Comparison of ENCODE assay signal across 7 mouse cellular contexts in the genomic region with DNA sequence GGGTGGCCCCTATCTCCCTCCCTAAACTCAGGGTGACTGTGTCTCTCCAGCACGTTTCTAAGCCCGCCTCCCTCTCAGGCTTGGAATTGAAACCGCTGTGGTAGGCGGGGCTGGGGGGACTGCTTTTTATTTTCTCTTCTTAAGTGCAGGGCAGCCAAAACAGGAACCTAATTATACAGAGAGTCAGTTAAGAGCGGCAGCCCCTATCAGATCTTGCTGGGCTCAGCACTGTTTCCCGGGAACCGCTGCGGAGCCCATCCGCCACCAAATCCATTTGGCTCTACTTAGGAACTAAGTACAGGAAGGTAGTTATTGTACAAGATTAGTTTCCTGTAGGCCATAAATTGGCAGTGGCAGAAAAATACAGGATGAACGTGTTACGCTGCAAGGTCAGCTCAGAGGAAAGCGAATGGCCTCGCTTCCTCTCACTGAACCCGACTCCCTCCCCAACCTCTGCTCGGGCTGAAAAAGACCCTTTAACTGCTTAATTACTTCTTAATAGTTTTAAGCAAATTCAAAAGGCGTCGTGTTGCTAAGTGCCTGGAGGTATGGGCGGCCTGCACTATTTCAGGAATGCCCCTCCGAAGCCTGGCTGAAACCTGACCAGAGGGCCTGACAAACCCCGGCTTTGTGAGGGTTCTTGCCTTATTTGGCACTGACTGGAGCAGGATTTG.
DNase-seq lines count a peak whose midpoint lies in the region; ATAC-seq and TF ChIP-seq lines count a peak whose summit lies in the region.

No protein-coding gene starts in this region.

- H3K9me3 ChIP-seq in CH12.LX (replicated peaks; ENCODE audit: low read length) = no peaks in the 10 kb centered on the region

- in situ Hi-C loops in CH12.LX (cut with MboI; ENCODE audit: low pct_ligation_motif_present, low pct_unique_long_range_greater_than_20kb, low sequenced_read_pairs) = loop anchor here (10.0 kb wide), 1 partner anchor 200 kb away; no protein-coding TSS in a partner anchor

- no peaks in the 10 kb centered on the region for H3K27me3 ChIP-seq in CH12.LX (replicated peaks)

- DNase-seq in CH12.LX (ENCODE audit: extremely low read depth) (peak; percentile 82), R1 (ENCODE audit: low read depth, low spot score) (peak; percentile 91)
- DNase-seq in heart, postnatal 36 days = peak; percentile 53 to 60
- DNase-seq in kidney, postnatal 4 days = peak; percentile 76 to 87
- DNase-seq in spleen, postnatal 4 days (ENCODE audit: low spot score in 2 of 2) = peak; percentile 52 to 71

- peak; percentile 90 for ATAC-seq in megakaryocyte progenitor cell, adult 5-6 weeks (replicated peaks; ENCODE audit: poor library complexity)

- intact Hi-C loops in heart, postnatal 36 days (cut with DNase I) = no loop called here

- H3K4me3 ChIP-seq in CH12.LX (replicated peaks in 1 of 3; ENCODE audit: low read depth in 2 of 3, low read length in 2 of 3, poor library complexity in 1 of 3) = peak overlapping the region in 1 of 3 experiments; percentile 25
- H3K4me3 ChIP-seq in embryonic fibroblast, embryonic 13.5 days (ENCODE audit: insufficient read depth, low read length) = no peak overlapping the region

- no peak overlapping the region for H3K27ac ChIP-seq in CH12.LX (ENCODE audit: insufficient read depth, low read depth)
- peak overlapping the region; percentile 91 for H3K27ac ChIP-seq in embryonic fibroblast, embryonic 13.5 days (ENCODE audit: insufficient read depth, low read length)

- no peak for TF ChIP-seq CTCF in CH12.LX (conservative IDR thresholded peaks at IDR 0.05 in 1 of 2, IDR thresholded peaks at IDR 0.05 in 1 of 2; ENCODE audit: low read depth in 2 of 2, low read length in 2 of 2)
- TF ChIP-seq CTCF in embryonic fibroblast, embryonic 13.5 days (IDR thresholded peaks at IDR 0.05; ENCODE audit: borderline replicate concordance, insufficient read depth, low read length) = no peak

- no peak for TF ChIP-seq POLR2A in CH12.LX (IDR thresholded peaks at IDR 0.05; ENCODE audit: low read depth, low read length)
- TF ChIP-seq POLR2A in embryonic fibroblast, embryonic 13.5 days (IDR thresholded peaks at IDR 0.05; ENCODE audit: low read depth, low read length) = peak; percentile 29; the same call in 1 of the 2 replicates

- dilution Hi-C loops in CH12.LX (cut with MboI; ENCODE audit: extremely low pct_ligation_motif_present, extremely low pct_unique_long_range_greater_than_20kb, low sequenced_read_pairs) = no loop called here

- peak overlapping the region; percentile 47; the same call in 1 of the 2 replicates for H3K4me2 ChIP-seq in CH12.LX (ENCODE audit: insufficient read depth, low read depth, poor library complexity, severe bottlenecking)

- H3K36me3 ChIP-seq in CH12.LX (replicated peaks in 1 of 2; ENCODE audit: control insufficient read depth in 1 of 2, insufficient read depth in 1 of 2, low read length in 1 of 2) = no peaks in the 10 kb centered on the region

- no peak for TF ChIP-seq RAD21 in CH12.LX (IDR thresholded peaks at IDR 0.05; ENCODE audit: low read depth, low read length)

- H3K79me2 ChIP-seq in CH12.LX (replicated peaks; ENCODE audit: control insufficient read depth, extremely low read depth, insufficient read depth, poor library complexity, severe bottlenecking) = no peaks in the 10 kb centered on the region

- no peak for TF ChIP-seq EP300 in CH12.LX (IDR thresholded peaks at IDR 0.05; ENCODE audit: low read length)

- 0 out of 2 replicates have a peak overlapping the region, but pooled peaks have one; percentile 18 for H3K9ac ChIP-seq in CH12.LX (ENCODE audit: insufficient read depth, low read depth)

- peaks cover 4 to 43% of the 10 kb centered on the region in 2 experiments; a peak in 2 of 4 replicates for H3K4me1 ChIP-seq in CH12.LX (ENCODE audit: control insufficient read depth in 1 of 2, insufficient read depth in 2 of 2)
- H3K4me1 ChIP-seq in embryonic fibroblast, embryonic 13.5 days (ENCODE audit: control insufficient read depth, insufficient read depth, low read length) = peaks cover 20% of the 10 kb centered on the region

TF ChIP-seq in CH12.LX, 34 proteins besides CTCF, POLR2A, EP300 and RAD21:
- no peak for TF ChIP-seq PAX5 (IDR thresholded peaks at IDR 0.05; ENCODE audit: low read length)
- TF ChIP-seq BHLHE40 (IDR thresholded peaks at IDR 0.05; ENCODE audit: low read depth, low read length) = peak; percentile 55; the same call in 1 of the 2 replicates
